Mouse (Mus musculus) limb, embryonic 14.5 days (tissue): ENCODE results near the gene Gm4869. TPM values are rescaled to one million over a fixed set of nuclear protein-coding genes. Genes with fewer than 3 reads are reported as not detected.
"Not testable (repeated sequence)": the region's sequence is repeated elsewhere in the genome, so short reads cannot be mapped to it uniquely, and the experiment has no call there.

Experiments
- ATAC-seq: fragments of 200-750 bp; cut with Nextera tagmentation; 2 replicates; pipeline ENCODE4 v1.8.0; 2017; ENCODE audit warnings: low read depth, moderate number of reproducible peaks, moderate TSS enrichment; ENCODE audit not compliant: low FRiP score
- DNase-seq: peaks from one replicate; pipeline ENCODE4 v3.0.0-alpha.2; 2015; ENCODE audit warnings: low spot score
- H3K27ac ChIP-seq: fragments of 300-500 bp; sonication (generic); replicated peaks from 2 replicates; pipeline ENCODE4 v1.5.1; 2014; ENCODE audit warnings: low read depth, mild to moderate bottlenecking, low read length, moderate library complexity, mixed read lengths
- H3K27me3 ChIP-seq: fragments of 300-500 bp; sonication (generic); 2 replicates; pipeline ENCODE4 v1.6.1; 2014; ENCODE audit warnings: low read length, mixed read lengths; ENCODE audit not compliant: control insufficient read depth, insufficient read depth
- H3K36me3 ChIP-seq: fragments of 300-500 bp; sonication (generic); 2 replicates; pipeline ENCODE4 v1.6.1; 2014; ENCODE audit warnings: mild to moderate bottlenecking, low read length, moderate library complexity, mixed read lengths; ENCODE audit not compliant: control insufficient read depth, insufficient read depth
- H3K4me1 ChIP-seq: fragments of 300-500 bp; sonication (generic); 2 replicates; pipeline ENCODE4 v1.6.1; 2014; ENCODE audit warnings: antibody characterized with exemption, low read length, mixed read lengths; ENCODE audit not compliant: control insufficient read depth, insufficient read depth
- H3K4me2 ChIP-seq: fragments of 300-500 bp; sonication (generic); replicated peaks from 2 replicates; pipeline ENCODE4 v1.6.1; 2014; ENCODE audit warnings: low read depth, mild to moderate bottlenecking, low read length, moderate library complexity; ENCODE audit not compliant: severe bottlenecking
- H3K4me3 ChIP-seq: fragments of 300-500 bp; sonication (generic); replicated peaks from 2 replicates; pipeline ENCODE4 v1.5.1; 2014; ENCODE audit warnings: low read length
- H3K9ac ChIP-seq: fragments of 300-500 bp; sonication (generic); 2 replicates; pipeline ENCODE4 v1.6.1; 2014; ENCODE audit warnings: mild to moderate bottlenecking, low read depth, low read length, moderate library complexity; ENCODE audit not compliant: severe bottlenecking
- H3K9me3 ChIP-seq: fragments of 300-500 bp; sonication (generic); 2 replicates; pipeline ENCODE4 v1.6.1; 2016; ENCODE audit warnings: low read length; ENCODE audit not compliant: control insufficient read depth
- POLR2A ChIP-seq: fragments of 200-500 bp; IDR thresholded peaks from 2 replicates; pipeline ENCODE4 v1.8.0; 2012; ENCODE audit warnings: inconsistent platforms, mild to moderate bottlenecking, moderate library complexity, borderline replicate concordance; ENCODE audit not compliant: insufficient read depth, insufficient read length; ENCODE audit errors: extremely low read depth
- WGBS: fragments of 180-500 bp; shearing (Covaris S2); extraction: QIAGEN DNeasy Blood & Tissue Kit; methylation state at CpG from one replicate; pipeline ENCODE4 v1.1.7; 2014; 5-methylcytosine and 5-hydroxymethylcytosine counted together
- polyA plus RNA-seq, 2 experiments: library from polyadenylated mRNA; depleted of rRNA in 1 of 2; stranded (reverse) in 1 of 2; unstranded in 1 of 2; fragments of >200 nt; fragmentation: Nextera tagmentation in 1 of 2; extraction: Ambion mirVana in 1 of 2; gene quantifications; 2 replicates each; pipeline versions ENCODE4 v1.2.1 to v1.2.3; 2012 to 2014

Gene Gm4869
- polyA plus RNA-seq, 2 experiments = 0.13 TPM; not detected in 1

DNA sequence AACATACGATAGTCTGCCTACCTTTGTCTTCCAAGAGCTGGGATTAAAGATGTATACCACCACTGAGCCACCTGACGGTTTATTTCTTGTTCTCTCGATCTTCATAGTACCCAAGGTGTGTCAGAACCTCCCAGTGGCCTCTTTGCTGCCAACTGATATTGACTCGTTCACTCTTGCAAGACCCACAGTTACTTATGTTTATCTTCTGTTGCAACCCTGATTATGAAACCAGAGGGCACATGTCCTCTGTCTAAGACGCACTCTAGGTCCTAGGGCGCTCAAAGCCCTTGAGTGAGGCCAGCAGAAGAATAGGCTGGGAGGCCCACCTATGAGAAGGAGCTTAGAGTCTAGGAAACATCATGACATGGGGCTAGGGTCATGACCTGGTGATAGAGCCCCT, 55.3 kb downstream of the Gm4869 start:
- WGBS = 86% methylated on average over 6 of the region's 6 CpGs
- Histone ChIP-seq H3K9me3 (no peaks in the 10 kb centered on the region), H3K27me3 (no peaks in the 10 kb centered on the region), H3K4me2 (no peak overlapping the region), H3K9ac (no peak overlapping the region), H3K4me3 (no peak overlapping the region), H3K36me3 (no peaks in the 10 kb centered on the region), H3K4me1 (peaks cover 11% of the 10 kb centered on the region), H3K27ac (no peak overlapping the region)
- ATAC-seq (no peak), DNase-seq (no peak)
- no peak for TF ChIP-seq POLR2A

DNA sequence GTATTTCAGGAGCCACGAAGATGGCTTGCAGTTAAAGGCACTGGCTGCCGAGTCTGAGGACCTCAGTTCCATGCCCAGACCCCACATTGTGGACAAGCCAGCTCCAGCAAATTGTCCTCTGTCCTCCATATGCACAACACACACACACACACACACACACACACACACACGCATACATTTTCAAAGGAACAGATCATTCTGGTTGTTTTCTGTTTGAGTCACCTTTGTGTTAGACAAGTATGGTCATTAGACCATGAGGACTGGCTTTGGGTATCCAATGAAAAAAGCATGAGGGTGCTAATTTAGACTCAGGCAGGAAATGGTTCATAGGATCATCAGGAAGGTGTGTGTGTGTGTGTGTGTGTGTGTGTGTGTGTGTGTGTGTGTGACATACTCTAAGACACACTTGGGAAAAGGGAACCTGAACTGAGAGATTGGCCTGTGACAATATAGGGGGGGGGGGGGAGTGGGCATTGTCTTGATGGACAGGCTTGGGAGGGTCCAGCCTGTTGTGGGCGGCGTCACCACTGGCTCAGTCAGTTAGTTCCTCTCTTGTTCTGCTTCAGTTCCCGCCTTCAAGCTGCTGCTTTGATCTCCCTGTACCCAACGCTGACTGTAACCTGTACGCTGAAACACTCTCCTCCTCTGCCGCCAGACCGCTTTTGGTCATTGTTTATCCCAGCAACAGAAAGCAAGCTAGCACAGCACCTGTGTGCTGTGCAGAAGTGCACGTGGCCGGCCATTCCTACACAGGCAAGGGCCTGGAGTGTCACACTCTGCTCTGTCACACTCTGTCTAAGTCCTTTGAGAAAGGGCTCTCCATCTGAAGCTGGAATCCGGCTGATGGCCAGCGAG, 56.8 kb downstream of the Gm4869 start:
- Histone ChIP-seq H3K4me3 (peak overlapping the region; percentile 10; the same call in 1 of the 2 replicates), H3K36me3 (no peaks in the 10 kb centered on the region), H3K9ac (peak overlapping the region; percentile 29; the same call in 1 of the 2 replicates), H3K4me1 (peaks cover 20% of the 10 kb centered on the region), H3K4me2 (peak overlapping the region; percentile 50), H3K9me3 (no peaks in the 10 kb centered on the region), H3K27me3 (no peaks in the 10 kb centered on the region), H3K27ac (0 out of 2 replicates have a peak overlapping the region, but pooled peaks have one; percentile 19)
- ATAC-seq = no peak
- no peak for TF ChIP-seq POLR2A
- 20% methylated on average over 14 of the region's 14 CpGs for WGBS
- no peak for DNase-seq

DNA sequence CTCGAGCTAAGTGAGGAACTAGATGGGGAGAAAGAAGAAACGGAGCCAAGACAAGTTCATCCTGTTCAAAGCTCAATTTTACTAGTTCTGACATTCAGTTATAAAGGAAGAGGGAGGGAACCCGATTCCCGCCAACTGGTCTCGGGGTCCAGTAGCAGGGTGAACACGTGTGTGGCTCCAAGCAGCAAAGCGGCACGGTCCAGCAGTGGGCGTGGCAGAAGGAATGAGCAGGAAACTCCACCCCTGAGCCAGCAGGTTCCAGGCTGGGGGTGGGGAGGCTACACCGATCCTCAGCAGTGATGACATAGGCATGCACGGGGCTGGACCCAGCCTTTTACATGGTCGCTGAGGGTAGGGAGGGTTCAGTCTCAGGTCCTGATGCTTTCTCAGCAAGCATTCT, 57.5 kb downstream of the Gm4869 start:
- not testable (repeated sequence) for H3K9me3 ChIP-seq, H3K36me3 ChIP-seq, ATAC-seq, H3K27me3 ChIP-seq
- peak overlapping the region; percentile 50 for H3K4me2 ChIP-seq
- peak overlapping the region; percentile 29; the same call in 1 of the 2 replicates for H3K9ac ChIP-seq
- WGBS = 0% methylated on average over 12 of the region's 12 CpGs
- peak; percentile 48 for DNase-seq
- H3K4me3 ChIP-seq = peak overlapping the region; percentile 10
- 0 out of 2 replicates have a peak overlapping the region, but pooled peaks have one; percentile 19 for H3K27ac ChIP-seq
- H3K4me1 ChIP-seq = peaks cover 27% of the 10 kb centered on the region

DNA sequence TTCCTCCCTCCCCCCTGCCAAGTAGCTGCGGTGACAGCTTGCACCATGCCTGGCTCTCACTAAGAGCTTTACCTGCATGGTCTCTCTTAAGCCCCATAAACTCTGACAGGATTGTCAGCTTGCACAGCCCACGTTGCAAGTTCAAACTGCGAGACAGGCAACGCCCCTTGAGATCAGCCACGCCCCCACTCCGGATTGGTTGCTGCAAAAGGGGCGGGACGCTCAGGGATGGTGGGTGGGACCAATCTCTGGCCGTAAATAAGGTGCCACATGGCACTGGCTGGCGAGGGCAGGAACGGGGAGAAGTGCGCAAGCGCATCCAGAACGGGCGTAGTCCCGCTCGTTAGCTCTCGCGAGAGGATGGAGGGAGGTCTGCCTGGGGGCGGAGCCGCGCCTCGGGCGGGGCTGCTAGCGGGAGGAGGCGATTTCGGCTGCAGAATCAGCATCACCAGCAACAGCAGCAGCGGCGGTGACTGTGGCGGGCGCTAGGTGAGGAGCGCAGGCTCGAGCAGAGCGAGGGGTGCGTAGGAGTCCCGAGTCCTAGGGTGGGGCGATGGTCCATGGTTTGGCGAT, 59.8 kb downstream of the Gm4869 start, which contains the start of gene Chst12:
TSS of gene Chst12 (plus strand) at position 343 of the 573 bp plus-strand sequence.
- DNase-seq = peak; percentile 99
- Histone ChIP-seq H3K27ac (peak within 1 kb of the TSS; percentile 40), H3K4me2 (peak within 1 kb of the TSS; percentile 61), H3K9me3 (no peaks in the 10 kb centered on the region), H3K4me1 (peaks cover 42% of the 10 kb centered on the region), H3K9ac (peak within 1 kb of the TSS; percentile 63), H3K4me3 (peak within 1 kb of the TSS; percentile 64), H3K27me3 (no peaks in the 10 kb centered on the region), H3K36me3 (no peaks in the 10 kb centered on the region)
- peak; percentile 95 for ATAC-seq
- under 1% methylated on average over 33 of the region's 38 CpGs for WGBS
- peak; percentile 85; the same call in 1 of the 2 replicates for TF ChIP-seq POLR2A

DNA sequence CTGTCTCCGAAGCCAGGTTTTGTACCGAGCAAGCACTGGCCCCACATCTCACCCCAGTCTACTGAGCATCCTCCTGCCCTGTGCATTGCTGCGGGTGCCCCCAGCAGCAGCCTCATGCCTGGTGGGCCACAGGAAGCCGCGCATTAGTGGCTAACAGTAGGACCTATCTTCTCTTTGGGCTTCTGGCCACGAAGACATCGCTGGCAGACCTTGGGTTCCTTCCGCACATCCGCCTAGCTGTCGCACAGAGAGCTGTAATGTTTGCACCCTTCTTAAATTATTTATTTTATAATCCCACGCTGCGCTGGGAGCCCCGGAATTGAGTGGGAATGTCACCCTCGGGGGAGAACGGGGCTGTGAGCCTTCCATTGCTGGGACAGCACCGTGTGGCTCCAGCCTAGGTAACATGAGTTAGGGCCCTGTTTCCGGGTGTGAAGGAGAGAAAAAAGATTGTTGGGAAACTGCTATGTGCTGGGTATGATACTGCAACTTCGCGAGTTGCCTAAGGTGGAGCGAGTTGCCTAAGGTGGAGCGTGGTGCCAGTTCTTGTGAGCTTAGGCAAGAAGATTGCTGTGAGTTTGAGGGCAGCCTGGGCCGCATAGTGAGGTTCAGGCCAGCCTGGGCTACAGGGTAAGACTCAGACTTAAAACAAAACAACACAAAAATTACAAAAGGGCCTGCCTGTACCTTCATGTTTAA, 60.8 kb downstream of the Gm4869 start:
- Histone ChIP-seq H3K27ac (peak overlapping the region; percentile 40; the same call in 1 of the 2 replicates), H3K4me3 (peak overlapping the region; percentile 64), H3K4me1 (peaks cover 42% of the 10 kb centered on the region), H3K9me3 (no peaks in the 10 kb centered on the region), H3K4me2 (peak overlapping the region; percentile 61), H3K27me3 (no peaks in the 10 kb centered on the region), H3K9ac (peak overlapping the region; percentile 63), H3K36me3 (no peaks in the 10 kb centered on the region)
- TF ChIP-seq POLR2A = no peak
- 27% methylated on average over 22 of the region's 22 CpGs for WGBS
- ATAC-seq (no peak), DNase-seq (no peak)
